Mouse (Mus musculus): ENCODE data around the gene Ugp2. TPM values are rescaled to one million over a fixed set of nuclear protein-coding genes. Genes with fewer than 3 reads are reported as not detected.

Ugp2 gene
- total RNA-seq (2014; rRNA removed; ENCODE audit: low replicate concordance) = 121 and 126 TPM in 2 replicates
- polyA plus RNA-seq (2015; fragmentation: Nextera tagmentation; extraction: Ambion mirVana) = 178 and 187 TPM in 2 replicates

DNA sequence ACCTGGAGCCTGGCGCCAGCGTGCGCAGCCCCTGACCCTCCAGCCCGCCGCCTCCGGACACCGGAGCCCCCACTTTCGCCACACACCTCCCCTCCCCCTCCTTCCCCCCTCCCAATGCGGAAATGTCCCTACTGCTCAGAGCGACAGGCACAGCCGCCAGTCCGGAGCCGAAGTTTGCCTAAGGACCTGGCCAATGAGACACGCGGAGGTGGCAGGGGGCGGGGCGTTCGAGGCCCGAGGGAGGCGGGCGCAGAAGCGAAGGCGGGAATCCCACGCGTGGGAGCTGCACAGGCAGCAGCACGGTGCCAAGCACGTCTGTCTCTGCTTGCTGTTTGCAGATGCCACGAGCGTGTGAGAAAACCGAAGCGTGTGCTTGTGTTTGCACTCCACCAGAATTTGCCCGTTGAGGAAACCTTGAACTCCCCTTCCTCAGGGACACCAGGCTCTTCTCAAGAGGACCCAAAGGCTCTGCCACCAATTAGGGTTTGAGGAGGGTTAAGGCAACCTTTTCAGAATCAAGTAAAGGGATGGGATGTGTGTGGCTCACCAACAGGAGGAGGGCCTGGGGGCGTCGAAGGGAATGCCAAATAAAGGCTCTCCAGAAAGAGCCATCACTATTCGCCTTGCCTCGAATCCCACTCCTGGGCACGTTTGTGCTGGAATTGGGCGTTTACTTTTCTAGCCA is at the start of gene Ugp2:
Gene Ugp2, minus strand, starts transcription at position 80 of the 685 bp plus-strand sequence.
- ATAC-seq (ENCODE audit: insufficient read depth, low read depth) = peak; percentile 90
- Histone ChIP-seq H3K36me3 (replicated peaks; ENCODE audit: control insufficient read depth, insufficient read depth, low read length) (no peaks in the 10 kb centered on the region), H3K9me3 (replicated peaks; ENCODE audit: control insufficient read depth, low read length) (no peaks in the 10 kb centered on the region), H3K9ac (replicated peaks; ENCODE audit: low read depth, low read length) (peak within 1 kb of the TSS; percentile 74), H3K4me1 (ENCODE audit: control insufficient read depth, insufficient read depth) (peaks cover 17% of the 10 kb centered on the region), H3K4me3 (ENCODE audit: low read depth, low read length) (peak within 1 kb of the TSS; percentile 73), H3K27me3 (ENCODE audit: control insufficient read depth, insufficient read depth, low read length) (no peaks in the 10 kb centered on the region), H3K27ac (ENCODE audit: low read depth) (peak within 1 kb of the TSS; percentile 96), H3K4me2 (ENCODE audit: low read depth, low read length) (peak within 1 kb of the TSS; percentile 67)
- peak; percentile 93 for DNase-seq (ENCODE audit: low spot score)
- TF ChIP-seq CTCF (IDR thresholded peaks at IDR 0.05; ENCODE audit: low read depth) (no peak), EP300 (IDR thresholded peaks at IDR 0.05; ENCODE audit: low read depth) (0 out of 2 replicates have a peak, but pooled peaks have one; percentile 3)
- WGBS = 6% methylated on average over 38 of the region's 38 CpGs

DNA sequence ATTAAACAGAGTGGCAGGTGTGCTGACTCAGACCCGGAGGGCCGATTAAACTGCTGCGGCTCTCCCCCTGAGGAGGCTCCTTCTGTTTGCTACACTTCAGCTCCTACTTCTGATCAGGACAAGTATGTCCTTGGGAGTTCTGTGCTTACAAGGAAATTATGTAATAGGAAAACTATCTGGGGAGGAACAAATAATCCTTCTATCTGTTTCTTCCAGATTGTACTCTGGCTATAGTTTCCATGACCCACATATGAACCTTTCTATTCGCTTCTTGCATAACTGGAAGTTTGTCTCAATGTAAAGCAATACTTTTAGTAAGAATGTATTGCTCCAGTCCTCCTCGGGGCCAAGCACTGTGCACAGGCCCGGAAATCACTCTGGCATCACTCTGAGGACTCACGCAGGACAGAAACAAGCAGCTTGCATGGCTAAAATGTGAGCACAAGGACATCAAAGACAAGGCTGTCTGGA is 43.9 kb upstream of the Ugp2 start:
- WGBS = 32% methylated on average over 7 of the region's 7 CpGs
- no peaks in the 10 kb centered on the region for H3K36me3 ChIP-seq (replicated peaks; ENCODE audit: control insufficient read depth, insufficient read depth, low read length)
- H3K4me1 ChIP-seq (ENCODE audit: control insufficient read depth, insufficient read depth) = no peaks in the 10 kb centered on the region
- no peak overlapping the region for H3K4me2 ChIP-seq (ENCODE audit: low read depth, low read length)
- H3K9me3 ChIP-seq (replicated peaks; ENCODE audit: control insufficient read depth, low read length) = no peaks in the 10 kb centered on the region
- DNase-seq (ENCODE audit: low spot score) (peak; percentile 62), ATAC-seq (ENCODE audit: insufficient read depth, low read depth) (peak; percentile 68)
- no peak overlapping the region for H3K9ac ChIP-seq (replicated peaks; ENCODE audit: low read depth, low read length)
- TF ChIP-seq CTCF (IDR thresholded peaks at IDR 0.05; ENCODE audit: low read depth) (no peak), EP300 (IDR thresholded peaks at IDR 0.05; ENCODE audit: low read depth) (no peak)
- no peak overlapping the region for H3K4me3 ChIP-seq (ENCODE audit: low read depth, low read length)
- no peaks in the 10 kb centered on the region for H3K27me3 ChIP-seq (ENCODE audit: control insufficient read depth, insufficient read depth, low read length)
- peak overlapping the region; percentile 47 for H3K27ac ChIP-seq (ENCODE audit: low read depth)

DNA sequence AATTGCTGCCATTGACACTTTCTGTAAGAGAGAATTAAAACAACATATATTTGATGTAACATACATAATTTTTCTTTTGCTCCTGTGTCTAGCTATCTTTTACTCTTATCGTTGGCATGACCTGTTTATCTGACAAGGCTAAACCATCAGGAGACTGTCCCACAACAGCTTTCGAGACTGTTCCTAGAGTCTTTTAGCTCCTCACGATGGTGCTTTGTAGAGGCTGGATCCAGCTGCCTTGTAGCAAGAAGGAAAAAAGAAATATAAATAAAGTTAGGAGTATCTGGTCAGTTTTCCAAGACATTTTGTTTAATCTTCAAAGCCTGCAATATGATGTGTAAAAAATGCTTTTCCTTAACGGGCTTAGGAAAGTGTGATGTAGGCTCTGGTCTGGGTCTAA is 35.7 kb upstream of the Ugp2 start:
- Histone ChIP-seq H3K27ac (ENCODE audit: low read depth) (no peak overlapping the region), H3K4me3 (ENCODE audit: low read depth, low read length) (no peak overlapping the region), H3K4me1 (ENCODE audit: control insufficient read depth, insufficient read depth) (peaks cover 11% of the 10 kb centered on the region; the same call in 1 of the 2 replicates), H3K9ac (replicated peaks; ENCODE audit: low read depth, low read length) (no peak overlapping the region), H3K36me3 (replicated peaks; ENCODE audit: control insufficient read depth, insufficient read depth, low read length) (no peaks in the 10 kb centered on the region), H3K4me2 (ENCODE audit: low read depth, low read length) (no peak overlapping the region), H3K27me3 (ENCODE audit: control insufficient read depth, insufficient read depth, low read length) (no peaks in the 10 kb centered on the region), H3K9me3 (replicated peaks; ENCODE audit: control insufficient read depth, low read length) (no peaks in the 10 kb centered on the region)
- no peak for TF ChIP-seq CTCF (IDR thresholded peaks at IDR 0.05; ENCODE audit: low read depth)
- no peak for TF ChIP-seq EP300 (IDR thresholded peaks at IDR 0.05; ENCODE audit: low read depth)
- ATAC-seq (ENCODE audit: insufficient read depth, low read depth) (no peak), DNase-seq (ENCODE audit: low spot score) (no peak)
- WGBS = 65% methylated on average over 4 of the region's 4 CpGs

DNA sequence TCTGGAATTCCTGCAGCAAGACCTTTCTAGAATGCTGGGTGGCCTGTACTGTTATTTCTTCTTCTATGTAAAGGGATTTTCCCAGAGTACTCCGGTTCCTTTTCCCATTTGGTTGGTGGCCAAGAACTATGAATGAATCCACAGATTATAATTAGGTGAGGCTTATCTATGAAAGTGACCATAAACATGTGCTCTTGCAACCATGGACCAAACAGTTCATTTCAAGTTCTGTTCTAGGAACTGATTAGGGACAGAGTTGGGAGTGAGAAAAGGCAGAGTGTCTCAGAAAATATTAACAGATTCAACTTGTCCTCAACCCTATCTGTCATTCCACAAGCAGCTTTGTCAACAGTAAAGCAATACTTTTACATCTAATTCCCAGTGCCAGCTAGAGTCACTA is 35.1 kb upstream of the Ugp2 start:
- Histone ChIP-seq H3K27ac (ENCODE audit: low read depth) (peak overlapping the region; percentile 25; the same call in 1 of the 2 replicates), H3K9ac (replicated peaks; ENCODE audit: low read depth, low read length) (no peak overlapping the region), H3K4me3 (ENCODE audit: low read depth, low read length) (no peak overlapping the region), H3K4me1 (ENCODE audit: control insufficient read depth, insufficient read depth) (peaks cover 11% of the 10 kb centered on the region; the same call in 1 of the 2 replicates), H3K9me3 (replicated peaks; ENCODE audit: control insufficient read depth, low read length) (no peaks in the 10 kb centered on the region), H3K27me3 (ENCODE audit: control insufficient read depth, insufficient read depth, low read length) (no peaks in the 10 kb centered on the region), H3K4me2 (ENCODE audit: low read depth, low read length) (no peak overlapping the region), H3K36me3 (replicated peaks; ENCODE audit: control insufficient read depth, insufficient read depth, low read length) (no peaks in the 10 kb centered on the region)
- DNase-seq (ENCODE audit: low spot score) (no peak), ATAC-seq (ENCODE audit: insufficient read depth, low read depth) (no peak)
- 18% methylated on average over 1 of the region's 1 CpGs for WGBS
- TF ChIP-seq EP300 (IDR thresholded peaks at IDR 0.05; ENCODE audit: low read depth) = no peak
- no peak for TF ChIP-seq CTCF (IDR thresholded peaks at IDR 0.05; ENCODE audit: low read depth)

DNA sequence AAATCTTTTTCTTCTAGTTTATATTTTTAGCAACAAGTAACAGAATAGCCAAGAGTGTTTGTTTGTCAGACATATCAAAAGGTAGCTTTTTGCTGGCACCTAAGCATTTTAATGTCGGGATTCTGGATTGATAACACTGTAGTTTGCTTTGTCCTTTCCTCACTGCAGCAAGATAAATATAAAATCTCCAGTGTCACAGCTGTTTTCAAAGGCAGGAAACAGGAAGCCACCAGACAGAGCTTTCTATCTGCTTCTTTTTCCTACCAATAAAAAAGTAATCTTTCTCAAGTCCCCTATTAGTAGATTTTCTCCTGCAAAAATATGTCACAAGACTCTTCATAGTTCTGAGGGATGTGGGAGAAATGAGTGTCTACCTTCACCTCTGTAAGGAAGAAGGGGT is 32.9 kb upstream of the Ugp2 start:
- no peak for TF ChIP-seq CTCF (IDR thresholded peaks at IDR 0.05; ENCODE audit: low read depth)
- TF ChIP-seq EP300 (IDR thresholded peaks at IDR 0.05; ENCODE audit: low read depth) = no peak
- H3K27me3 ChIP-seq (ENCODE audit: control insufficient read depth, insufficient read depth, low read length) = no peaks in the 10 kb centered on the region

More for the DNA sequence above, 32.9 kb upstream of the Ugp2 start:
- 2% methylated on average over 1 of the region's 1 CpGs for WGBS
- H3K9ac ChIP-seq (replicated peaks; ENCODE audit: low read depth, low read length) = no peak overlapping the region
- peaks cover 26% of the 10 kb centered on the region for H3K4me1 ChIP-seq (ENCODE audit: control insufficient read depth, insufficient read depth)
- no peaks in the 10 kb centered on the region for H3K36me3 ChIP-seq (replicated peaks; ENCODE audit: control insufficient read depth, insufficient read depth, low read length)
- H3K4me3 ChIP-seq (ENCODE audit: low read depth, low read length) = no peak overlapping the region
- ATAC-seq (ENCODE audit: insufficient read depth, low read depth) (no peak), DNase-seq (ENCODE audit: low spot score) (no peak)
- no peaks in the 10 kb centered on the region for H3K9me3 ChIP-seq (replicated peaks; ENCODE audit: control insufficient read depth, low read length)
- no peak overlapping the region for H3K4me2 ChIP-seq (ENCODE audit: low read depth, low read length)
- H3K27ac ChIP-seq (ENCODE audit: low read depth) = no peak overlapping the region
